Mouse (Mus musculus) heart, postnatal 0 days (tissue): ENCODE data around the gene Hmcn1.

Experiments
- CTCF ChIP-seq: IDR thresholded peaks from 2 replicates; pipeline ENCODE4 v1.5.1; 2016; ENCODE audit warnings: antibody characterized with exemption, control low read depth, low read depth
- EP300 ChIP-seq: IDR thresholded peaks from 2 replicates; pipeline ENCODE4 v1.6.1; 2016; ENCODE audit warnings: antibody characterized with exemption, low read depth

DNA sequence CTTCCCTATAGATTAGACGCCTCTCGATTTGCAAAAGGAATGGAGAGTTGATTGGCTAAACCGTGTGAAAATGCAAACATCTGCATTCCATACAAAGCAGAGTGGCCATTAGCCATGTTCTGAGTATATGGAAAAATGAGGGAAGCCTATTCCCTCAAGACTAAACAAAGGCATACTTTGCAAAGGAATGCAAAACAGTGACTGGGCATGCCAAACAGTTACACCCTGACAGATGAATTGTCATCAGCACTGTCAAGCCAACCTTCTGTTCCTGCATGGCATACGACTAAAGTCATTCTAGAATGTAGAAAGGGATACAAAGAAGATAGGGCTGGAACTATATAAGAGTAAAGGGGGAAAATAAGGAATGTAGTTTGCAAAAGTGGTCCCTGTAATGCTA lies 115.3 kb downstream of the Hmcn1 start:
- TF ChIP-seq CTCF (no peak), EP300 (no peak)
